Mouse (Mus musculus): ENCODE measurements around the gene Gm4214. TPM values are rescaled to one million over a fixed set of nuclear protein-coding genes. Genes with fewer than 3 reads are reported as not detected.
"Not testable (repeated sequence)": the region's sequence is repeated elsewhere in the genome, so short reads cannot be mapped to it uniquely, and the experiment has no call there.

Gene Gm4214
- not detected in 2 replicates for polyA plus RNA-seq (2016; fragmentation: Nextera tagmentation; extraction: Ambion mirVana)

DNA sequence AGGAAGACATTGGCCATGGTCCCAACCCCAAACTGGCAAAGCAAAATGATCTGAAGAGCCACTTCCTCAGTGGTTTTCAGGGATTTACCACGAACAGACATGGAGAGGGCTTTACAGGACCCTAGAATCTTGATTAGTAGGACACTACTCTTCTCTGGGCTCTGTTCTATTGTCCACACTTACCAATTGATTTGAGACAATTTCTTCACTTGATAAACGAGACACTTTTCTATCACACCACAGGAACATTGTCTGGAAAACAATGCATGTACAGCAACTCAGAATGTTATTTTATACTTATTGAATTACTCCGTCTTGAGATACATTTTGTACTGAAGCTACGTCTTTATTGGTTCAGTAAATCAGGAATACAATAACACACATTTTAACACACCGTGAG, at the start of gene Gm4214:
Gene Gm4214 (minus strand): TSS at position 101 of the 400 bp plus-strand sequence.
- H3K4me1 ChIP-seq; H3K9me3 ChIP-seq; ATAC-seq (ENCODE audit: low FRiP score, low read depth); H3K27ac ChIP-seq (replicated peaks); H3K4me3 ChIP-seq; H3K4me2 ChIP-seq (replicated peaks); H3K27me3 ChIP-seq; H3K36me3 ChIP-seq; H3K9ac ChIP-seq (replicated peaks): not testable (repeated sequence)
- WGBS = no CpG with 5 or more reads among the region's 5 CpGs

DNA sequence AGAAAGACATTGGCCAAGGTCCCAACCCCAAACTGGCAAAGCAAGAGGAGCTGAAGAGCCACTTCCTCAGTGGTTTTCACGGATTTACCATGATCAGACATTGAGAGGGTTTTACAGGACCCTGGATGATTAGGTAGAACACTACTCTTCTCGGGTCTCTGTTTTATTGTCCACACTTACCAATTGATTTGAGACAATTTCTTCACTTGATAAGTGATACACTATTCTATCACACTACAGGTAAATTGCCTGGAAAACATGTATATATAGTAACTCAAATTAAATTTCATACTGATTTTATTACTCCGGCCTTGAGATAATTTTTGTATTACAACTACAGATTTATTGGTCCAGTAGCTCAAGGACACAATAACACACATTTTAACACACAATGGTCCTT, 35.4 kb upstream of the Gm4214 start, which contains the start of gene Gm4216:
Gene Gm4216 (minus strand): TSS at position 101 of the 400 bp plus-strand sequence.
- not testable (repeated sequence) for ATAC-seq (ENCODE audit: low FRiP score, low read depth); H3K36me3 ChIP-seq; H3K4me3 ChIP-seq; H3K27me3 ChIP-seq; H3K27ac ChIP-seq (replicated peaks); H3K9ac ChIP-seq (replicated peaks); H3K4me2 ChIP-seq (replicated peaks); H3K9me3 ChIP-seq; H3K4me1 ChIP-seq
- WGBS = no CpG with 5 or more reads among the region's 3 CpGs

Other genes starting within 250 kb of the Gm4214 start
- gene Vmn1r157, start 223.0 kb downstream of the Gm4214 start, polyA plus RNA-seq (2016; fragmentation: Nextera tagmentation; extraction: Ambion mirVana) = not detected in 2 replicates
- gene Vmn1r158, start 193.9 kb downstream of the Gm4214 start, polyA plus RNA-seq (2016; fragmentation: Nextera tagmentation; extraction: Ambion mirVana) = not detected in 2 replicates
- not detected in 2 replicates for gene Vmn1r159, start 141.1 kb downstream of the Gm4214 start, polyA plus RNA-seq (2016; fragmentation: Nextera tagmentation; extraction: Ambion mirVana)
- not detected in 2 replicates for gene Vmn1r160, start 113.4 kb downstream of the Gm4214 start, polyA plus RNA-seq (2016; fragmentation: Nextera tagmentation; extraction: Ambion mirVana)
- not detected in 2 replicates for gene Gm4216, start 35.2 kb upstream of the Gm4214 start, polyA plus RNA-seq (2016; fragmentation: Nextera tagmentation; extraction: Ambion mirVana)
- gene Vmn1r163, start 70.9 kb upstream of the Gm4214 start, polyA plus RNA-seq (2016; fragmentation: Nextera tagmentation; extraction: Ambion mirVana) = not detected in 2 replicates
- not detected in 2 replicates for gene Gm8720, start 82.8 kb upstream of the Gm4214 start, polyA plus RNA-seq (2016; fragmentation: Nextera tagmentation; extraction: Ambion mirVana)
- gene Gm10662, start 159.8 kb upstream of the Gm4214 start, polyA plus RNA-seq (2016; fragmentation: Nextera tagmentation; extraction: Ambion mirVana) = not detected in 2 replicates
- gene Vmn1r165, start 232.7 kb upstream of the Gm4214 start, polyA plus RNA-seq (2016; fragmentation: Nextera tagmentation; extraction: Ambion mirVana) = not detected in 2 replicates

Data from midbrain, embryonic 12.5 days (tissue).